Mouse (Mus musculus): ENCODE data around the gene Tnfsf13. TPM values are rescaled to one million over a fixed set of nuclear protein-coding genes. Genes with fewer than 3 reads are reported as not detected.

Tnfsf13 gene
- polyA plus RNA-seq, 1 experiment from 2014 or later, result 1.0 TPM

DNA sequence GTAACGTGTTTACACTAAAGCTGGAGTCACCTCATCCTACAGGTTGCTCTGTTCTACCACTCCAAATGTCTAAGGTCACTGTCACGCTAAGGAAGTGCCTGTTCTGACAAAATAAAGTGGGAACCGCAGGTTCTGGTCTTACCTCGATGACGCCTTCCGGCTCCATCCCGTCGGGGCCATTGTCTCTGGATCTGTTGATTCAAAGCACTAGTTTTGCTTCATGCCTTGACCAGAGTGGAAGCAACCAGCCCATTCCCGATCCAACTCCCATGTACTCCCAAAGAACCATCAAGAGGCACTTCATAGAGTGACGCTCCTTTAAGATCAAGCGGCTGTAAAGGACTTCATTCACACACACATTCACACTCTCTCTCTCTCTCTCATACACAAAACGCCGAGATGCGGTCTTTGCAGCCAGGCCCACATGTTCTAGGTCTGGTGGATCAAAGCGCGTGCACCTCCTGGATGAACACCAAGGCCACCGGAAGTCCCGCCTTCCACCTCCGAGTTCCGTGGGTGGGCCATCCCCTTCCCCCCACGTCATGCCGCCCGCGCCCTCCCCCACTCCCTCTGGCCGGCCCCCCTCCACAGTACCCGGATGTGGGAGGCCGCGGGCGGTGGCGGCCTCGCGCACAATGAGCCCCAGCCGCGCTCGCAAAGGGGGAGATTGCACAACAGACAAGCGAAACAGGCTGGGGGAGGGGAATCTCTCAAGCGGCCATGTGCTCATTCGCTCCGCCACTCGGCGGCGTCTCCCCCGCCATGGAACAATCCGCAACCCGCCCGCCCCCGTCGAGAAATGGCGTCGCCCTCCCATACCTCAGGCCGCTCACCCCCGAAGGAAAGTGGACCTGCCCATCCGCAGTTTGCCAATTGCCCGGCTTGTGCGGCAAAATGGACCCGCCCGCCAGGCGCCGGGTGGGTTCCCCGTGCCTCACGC lies 14.5 kb downstream of the Tnfsf13 start:
- Histone ChIP-seq H3K27me3 (no peaks in the 10 kb centered on the region), H3K4me1 (peaks cover 28% of the 10 kb centered on the region), H3K9me3 (no peaks in the 10 kb centered on the region), H3K4me3 (peak overlapping the region; percentile 95), H3K9ac (peak overlapping the region; percentile 99), H3K27ac (peak overlapping the region; percentile 95), H3K4me2 (peak overlapping the region; percentile 85), H3K36me3 (peaks cover 71% of the 10 kb centered on the region)
- 1% methylated on average over 59 of the region's 61 CpGs for WGBS
- ATAC-seq (ENCODE audit: borderline replicate concordance, extremely low read depth, low FRiP score, low TSS enrichment), result peak; percentile 76

DNA sequence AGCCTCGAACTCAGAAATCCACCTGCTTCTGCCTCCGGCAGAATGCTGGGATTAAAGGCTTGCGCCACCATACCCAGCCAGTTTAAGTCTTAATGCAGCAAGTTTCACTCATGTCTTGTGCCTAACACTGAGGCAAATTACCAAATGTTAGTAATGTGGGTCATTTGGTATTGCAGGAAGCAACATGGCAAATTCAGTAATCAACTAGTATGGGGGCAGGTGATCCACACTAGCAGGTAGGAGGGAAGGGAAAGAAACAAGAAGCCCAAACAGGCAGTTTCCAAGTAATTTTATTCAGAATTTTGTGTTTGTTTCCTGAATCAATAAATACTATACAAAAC lies 18.9 kb downstream of the Tnfsf13 start:
- no peak overlapping the region for H3K9ac ChIP-seq
- H3K4me1 ChIP-seq, result peaks cover 29% of the 10 kb centered on the region
- 0 out of 2 replicates have a peak overlapping the region, but pooled peaks have one; percentile 10 for H3K27ac ChIP-seq
- H3K9me3 ChIP-seq, result no peaks in the 10 kb centered on the region
- peaks cover 66% of the 10 kb centered on the region for H3K36me3 ChIP-seq
- H3K4me3 ChIP-seq, result no peak overlapping the region
- no peaks in the 10 kb centered on the region for H3K27me3 ChIP-seq
- WGBS, result 86% methylated on average over 3 of the region's 3 CpGs
- no peak for ATAC-seq (ENCODE audit: borderline replicate concordance, extremely low read depth, low FRiP score, low TSS enrichment)
- H3K4me2 ChIP-seq, result no peak overlapping the region

DNA sequence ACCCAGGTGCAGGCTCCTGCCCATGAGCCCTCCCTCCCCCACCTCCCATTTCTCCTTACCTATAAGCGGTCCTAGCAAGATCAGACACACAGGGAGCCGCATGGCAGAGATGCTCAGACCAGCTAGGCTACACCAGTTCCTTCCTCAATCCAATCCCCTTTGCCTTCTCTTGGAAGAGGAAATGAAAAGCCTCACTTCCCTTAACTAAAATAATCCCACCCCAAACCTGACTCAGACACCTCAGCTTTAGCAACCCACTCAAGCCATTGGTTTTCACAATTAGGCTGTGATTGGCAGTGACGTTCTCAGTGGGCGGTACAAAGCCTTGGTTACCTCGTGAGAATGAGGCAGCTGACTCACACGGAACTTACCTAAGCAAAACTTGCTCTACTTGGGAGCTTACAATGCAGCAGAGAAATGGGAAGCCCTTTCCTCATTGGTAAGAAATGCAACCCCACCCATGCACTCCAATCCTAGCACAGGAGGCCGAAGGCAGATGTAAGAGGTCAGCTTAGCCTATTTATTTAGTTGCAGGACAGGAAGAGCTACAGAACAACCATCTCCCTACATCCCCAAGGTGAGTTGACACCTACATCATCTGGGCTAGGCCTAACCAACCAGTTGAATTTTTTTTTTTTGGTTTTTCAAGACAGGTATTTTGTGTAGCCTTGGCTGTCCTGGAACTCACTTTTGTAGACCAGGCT lies 19.5 kb downstream of the Tnfsf13 start, which contains the start of gene Cd68:
TSS of gene Cd68 (minus strand) at position 193 of the 704 bp plus-strand sequence.
- H3K27me3 ChIP-seq, result no peaks in the 10 kb centered on the region
- no peak within 1 kb of the TSS for H3K4me3 ChIP-seq
- H3K9ac ChIP-seq, result no peak within 1 kb of the TSS
- no peak within 1 kb of the TSS for H3K4me2 ChIP-seq
- no peak for ATAC-seq (ENCODE audit: borderline replicate concordance, extremely low read depth, low FRiP score, low TSS enrichment)
- H3K27ac ChIP-seq, result peak within 1 kb of the TSS; percentile 33; the same call in 1 of the 2 replicates
- H3K9me3 ChIP-seq, result no peaks in the 10 kb centered on the region
- H3K36me3 ChIP-seq, result peaks cover 66% of the 10 kb centered on the region
- WGBS, result 26% methylated on average over 7 of the region's 7 CpGs
- peaks cover 34% of the 10 kb centered on the region for H3K4me1 ChIP-seq

DNA sequence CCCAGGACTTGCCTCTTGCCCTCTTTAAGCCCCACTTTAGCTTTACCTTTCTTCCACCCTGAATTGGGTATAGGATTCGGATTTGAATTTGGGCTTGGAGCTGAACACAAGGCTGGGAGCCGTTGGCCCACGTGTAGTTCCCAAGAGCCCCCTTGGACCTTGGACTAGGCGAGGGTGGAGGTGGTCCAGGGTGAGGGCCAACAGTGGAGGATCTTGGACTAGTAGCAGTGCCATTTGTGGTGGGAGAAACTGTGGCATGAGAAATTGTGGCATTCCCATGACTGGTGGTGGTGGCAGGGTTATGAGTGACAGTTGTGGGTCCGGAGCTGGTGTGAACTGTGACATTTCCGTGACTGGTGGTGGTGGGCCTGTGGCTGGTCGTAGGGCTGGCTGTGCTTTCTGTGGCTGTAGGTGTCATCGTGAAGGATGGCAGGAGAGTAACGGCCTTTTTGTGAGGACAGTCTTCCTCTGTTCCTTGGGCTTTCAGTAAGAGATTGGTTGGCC lies 20.1 kb downstream of the Tnfsf13 start:
- no peaks in the 10 kb centered on the region for H3K27me3 ChIP-seq
- H3K4me2 ChIP-seq, result no peak overlapping the region
- no peaks in the 10 kb centered on the region for H3K9me3 ChIP-seq
- H3K4me3 ChIP-seq, result no peak overlapping the region
- 60% methylated on average over 9 of the region's 9 CpGs for WGBS
- no peak overlapping the region for H3K9ac ChIP-seq
- no peak for ATAC-seq (ENCODE audit: borderline replicate concordance, extremely low read depth, low FRiP score, low TSS enrichment)
- peaks cover 32% of the 10 kb centered on the region for H3K4me1 ChIP-seq
- peaks cover 66% of the 10 kb centered on the region for H3K36me3 ChIP-seq
- peak overlapping the region; percentile 33; the same call in 1 of the 2 replicates for H3K27ac ChIP-seq

DNA sequence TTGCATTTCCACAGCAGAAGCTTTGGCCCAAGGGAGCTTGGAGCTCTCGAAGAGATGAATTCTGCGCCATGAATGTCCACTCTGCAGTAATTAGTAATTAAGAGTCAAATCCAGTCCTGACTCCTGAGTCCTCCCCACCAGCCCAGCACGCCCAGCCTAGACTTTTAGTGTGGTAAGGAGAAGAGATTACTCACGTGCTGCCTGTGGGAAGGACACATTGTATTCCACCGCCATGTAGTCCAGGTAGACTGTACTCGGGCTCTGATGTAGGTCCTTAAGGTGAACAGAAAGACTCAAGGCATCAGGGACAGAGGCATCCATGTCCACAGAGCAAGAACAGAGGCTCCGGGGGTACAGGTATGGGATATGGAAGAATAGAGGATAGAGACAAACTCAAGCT lies 20.7 kb downstream of the Tnfsf13 start:
- Histone ChIP-seq H3K4me3 (no peak overlapping the region), H3K27ac (0 out of 2 replicates have a peak overlapping the region, but pooled peaks have one; percentile 33), H3K4me1 (peaks cover 27% of the 10 kb centered on the region), H3K36me3 (peaks cover 59% of the 10 kb centered on the region), H3K27me3 (no peaks in the 10 kb centered on the region), H3K9ac (no peak overlapping the region), H3K4me2 (no peak overlapping the region), H3K9me3 (no peaks in the 10 kb centered on the region)
- WGBS, result 87% methylated on average over 7 of the region's 7 CpGs
- ATAC-seq (ENCODE audit: borderline replicate concordance, extremely low read depth, low FRiP score, low TSS enrichment), result no peak

DNA sequence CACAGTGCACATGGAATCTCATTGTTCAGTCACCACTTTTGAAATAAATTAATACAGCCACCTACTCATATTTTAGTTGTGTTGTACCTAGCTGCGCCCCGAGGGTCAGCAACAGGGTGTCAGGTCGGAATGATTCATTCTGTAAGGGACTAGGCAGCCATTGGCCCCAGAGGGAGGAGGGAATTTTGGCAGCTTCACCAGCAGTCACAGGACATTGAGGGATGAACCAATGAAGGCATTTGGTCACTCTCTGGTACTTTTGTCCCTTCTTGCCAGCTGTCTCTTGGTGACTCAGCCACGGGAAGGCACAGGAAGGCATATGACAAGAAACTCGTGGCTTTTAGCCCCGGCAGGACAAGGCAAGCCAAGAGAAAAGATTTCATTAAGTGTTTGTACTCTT lies 21.8 kb downstream of the Tnfsf13 start:
- Histone ChIP-seq H3K36me3 (peaks cover 56% of the 10 kb centered on the region), H3K27me3 (no peaks in the 10 kb centered on the region), H3K4me3 (no peak overlapping the region), H3K4me2 (no peak overlapping the region), H3K4me1 (peaks cover 16% of the 10 kb centered on the region), H3K9me3 (no peaks in the 10 kb centered on the region), H3K9ac (no peak overlapping the region), H3K27ac (peak overlapping the region; percentile 93; the same call in 1 of the 2 replicates)
- WGBS, result 73% methylated on average over 6 of the region's 6 CpGs
- ATAC-seq (ENCODE audit: borderline replicate concordance, extremely low read depth, low FRiP score, low TSS enrichment), result no peak

DNA sequence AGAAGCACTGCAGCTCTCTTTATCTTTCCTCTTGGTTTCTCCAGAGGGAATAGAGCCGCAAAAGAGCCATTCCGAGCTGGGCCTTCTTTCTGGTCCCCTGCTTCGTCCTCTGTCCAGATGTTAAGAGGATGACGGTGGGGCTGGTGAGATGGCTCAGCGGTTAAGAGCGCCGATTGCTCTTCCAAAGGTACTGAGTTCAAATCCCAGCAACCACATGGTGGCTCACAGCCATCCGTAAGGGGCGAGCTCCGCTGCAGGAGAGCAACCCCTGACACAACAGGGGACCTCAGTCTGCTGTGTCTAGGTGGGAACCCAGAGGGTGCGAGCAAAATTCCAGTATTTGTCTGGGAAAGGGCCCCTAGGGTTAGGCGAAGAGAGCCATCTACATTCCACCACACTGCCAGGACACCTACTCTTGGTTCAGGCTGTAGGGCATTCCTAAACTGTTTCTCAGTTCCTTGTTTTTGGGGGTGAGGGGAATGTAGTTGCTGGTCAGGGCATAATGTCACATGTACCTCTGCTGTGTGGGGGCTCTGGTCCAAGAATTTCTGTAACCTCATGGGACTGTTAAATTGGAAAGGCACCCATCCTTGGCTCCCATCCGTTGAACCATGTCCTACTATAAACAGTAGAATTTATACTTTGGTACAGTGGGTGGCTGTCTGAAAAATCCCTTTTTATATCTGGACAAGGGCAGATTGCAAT lies 22.5 kb downstream of the Tnfsf13 start:
- H3K36me3 ChIP-seq, result peaks cover 56% of the 10 kb centered on the region
- no peak for ATAC-seq (ENCODE audit: borderline replicate concordance, extremely low read depth, low FRiP score, low TSS enrichment)
- H3K4me2 ChIP-seq, result peak overlapping the region; percentile 50
- H3K27ac ChIP-seq, result peak overlapping the region; percentile 93
- 62% methylated on average over 13 of the region's 13 CpGs for WGBS
- peak overlapping the region; percentile 14 for H3K9ac ChIP-seq
- no peaks in the 10 kb centered on the region for H3K9me3 ChIP-seq
- H3K27me3 ChIP-seq, result no peaks in the 10 kb centered on the region
- H3K4me1 ChIP-seq, result peaks cover 14% of the 10 kb centered on the region
- H3K4me3 ChIP-seq, result peak overlapping the region; percentile 57

DNA sequence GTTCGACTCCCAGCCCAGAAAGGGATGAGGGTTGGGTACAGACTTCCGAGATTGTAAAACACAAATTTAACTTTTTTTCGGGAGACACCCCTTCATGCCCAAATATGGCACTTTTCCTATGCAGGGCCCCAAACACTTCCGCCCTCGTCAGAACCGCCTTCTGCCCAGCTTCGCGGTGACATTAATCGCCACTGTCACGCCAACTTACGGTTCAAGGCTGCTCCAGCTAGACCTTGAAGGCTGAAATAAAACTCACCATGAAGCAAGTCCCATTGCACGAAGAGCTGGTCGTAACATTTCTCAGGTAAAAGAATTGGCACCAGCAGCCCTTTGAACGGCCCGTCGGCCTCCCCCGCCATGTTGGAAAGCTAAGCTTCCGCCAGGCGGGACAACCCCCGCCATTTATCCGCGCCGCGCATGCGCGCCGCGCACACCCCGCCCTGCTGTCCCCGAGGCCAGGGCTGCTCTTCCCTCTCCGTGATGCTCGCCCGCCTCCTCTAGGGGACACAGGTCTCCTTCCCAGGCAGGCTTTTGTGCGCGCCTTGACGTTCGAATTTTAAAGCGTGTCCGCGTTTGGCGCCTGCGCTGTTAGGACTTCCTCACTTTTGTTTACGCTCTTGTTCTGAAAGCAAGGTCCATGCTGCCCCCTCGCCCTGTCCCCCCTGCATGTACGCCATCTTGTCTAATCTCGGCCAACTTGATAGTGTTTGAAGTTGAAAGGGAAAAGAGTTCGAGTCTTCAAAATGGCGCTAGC lies 23.2 kb downstream of the Tnfsf13 start, which contains the start of gene Mpdu1:
TSS of gene Mpdu1 (minus strand) at position 430 of the 754 bp plus-strand sequence.
- peak within 1 kb of the TSS; percentile 50 for H3K4me2 ChIP-seq

DNA sequence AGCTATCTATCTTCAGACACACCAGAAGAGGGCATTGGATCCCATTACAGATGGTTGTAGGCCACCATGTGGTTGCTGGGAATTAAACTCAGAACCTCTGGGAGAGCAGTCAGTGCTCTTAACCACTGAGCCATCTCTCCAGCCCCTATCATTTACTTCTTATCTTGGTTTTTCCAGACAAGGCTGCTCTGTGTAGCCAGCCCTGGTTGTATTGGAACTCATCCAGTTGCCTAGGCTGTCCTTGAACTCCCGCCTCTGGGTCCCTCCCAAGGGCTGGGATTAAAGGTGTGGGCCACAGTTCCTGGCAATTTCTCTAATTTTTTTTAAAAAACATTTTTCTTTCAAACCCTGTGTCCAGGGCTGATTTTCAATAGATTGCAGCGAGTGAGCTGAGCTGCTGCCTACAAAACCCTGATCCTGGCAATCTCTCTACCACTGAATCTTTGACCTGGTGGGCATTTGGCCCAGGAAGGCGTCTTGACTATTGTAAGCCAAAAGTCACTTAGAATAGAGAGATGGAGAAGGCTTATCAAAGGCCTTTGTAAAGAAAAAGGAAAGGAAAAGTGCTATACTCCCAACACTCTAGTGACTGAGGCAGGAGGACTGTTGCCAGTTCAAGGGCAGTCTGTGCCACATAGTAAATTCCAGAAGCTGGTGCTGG lies 24.2 kb downstream of the Tnfsf13 start:
- Histone ChIP-seq H3K27ac (peak overlapping the region; percentile 93), H3K9me3 (no peaks in the 10 kb centered on the region), H3K4me1 (peaks cover 18% of the 10 kb centered on the region), H3K4me2 (peak overlapping the region; percentile 50), H3K9ac (peak overlapping the region; percentile 68), H3K4me3 (peak overlapping the region; percentile 57), H3K27me3 (no peaks in the 10 kb centered on the region), H3K36me3 (peaks cover 57% of the 10 kb centered on the region)
- ATAC-seq (ENCODE audit: borderline replicate concordance, extremely low read depth, low FRiP score, low TSS enrichment), result no peak
- WGBS, result 64% methylated on average over 3 of the region's 3 CpGs

More for the DNA sequence above, 23.2 kb downstream of the Tnfsf13 start, which contains the start of gene Mpdu1:
- Histone ChIP-seq H3K4me3 (peak within 1 kb of the TSS; percentile 57), H3K9ac (peak within 1 kb of the TSS; percentile 68), H3K27ac (peak within 1 kb of the TSS; percentile 93), H3K4me1 (peaks cover 17% of the 10 kb centered on the region), H3K27me3 (no peaks in the 10 kb centered on the region), H3K9me3 (no peaks in the 10 kb centered on the region), H3K36me3 (peaks cover 56% of the 10 kb centered on the region)
- peak; percentile 94 for ATAC-seq (ENCODE audit: borderline replicate concordance, extremely low read depth, low FRiP score, low TSS enrichment)
- WGBS, result under 1% methylated on average over 48 of the region's 48 CpGs

DNA sequence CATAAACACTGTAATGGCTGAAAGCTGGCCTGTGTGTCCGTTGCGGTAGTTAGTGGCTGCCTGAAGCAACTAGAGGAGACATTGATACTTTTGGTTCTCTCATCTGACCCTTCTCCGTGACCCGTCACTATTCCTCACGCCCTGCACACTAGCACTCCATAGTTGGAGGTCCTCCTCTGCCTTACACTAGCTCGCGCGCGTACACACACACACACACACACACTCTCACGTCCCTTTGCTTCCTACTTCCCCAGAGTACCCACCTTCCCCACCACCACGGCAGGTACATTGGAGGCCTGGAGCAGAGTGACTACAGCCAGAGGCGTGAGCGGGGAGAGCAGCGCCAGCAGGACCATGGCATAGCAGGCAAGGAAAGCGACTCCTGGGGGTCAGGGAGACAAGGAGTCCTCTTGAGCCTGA lies 28.1 kb downstream of the Tnfsf13 start:
- Histone ChIP-seq H3K27ac (no peak overlapping the region), H3K36me3 (peaks cover 49% of the 10 kb centered on the region), H3K4me1 (peaks cover 28% of the 10 kb centered on the region), H3K27me3 (no peaks in the 10 kb centered on the region), H3K4me3 (no peak overlapping the region), H3K9ac (no peak overlapping the region), H3K9me3 (no peaks in the 10 kb centered on the region), H3K4me2 (no peak overlapping the region)
- ATAC-seq (ENCODE audit: borderline replicate concordance, extremely low read depth, low FRiP score, low TSS enrichment), result no peak
- 77% methylated on average over 15 of the region's 15 CpGs for WGBS

Measured in lung, embryonic 15.5 days (tissue).